Mouse (Mus musculus): ENCODE results near the gene Nlrp1b.

- TF ChIP-seq CTCF (IDR thresholded peaks at IDR 0.05; ENCODE audit: extremely low read depth, insufficient read depth, insufficient read length, insufficient replicate concordance) (no peak), POLR2A (IDR thresholded peaks at IDR 0.05; ENCODE audit: low read depth, low read length) (no peak)
Measured at GRCm38 (mm10) chr11:71159439-71160136, 70.9 kb downstream of the Nlrp1b start.
